Mouse (Mus musculus) liver, adult 2 months (tissue): Measurements from ENCODE around the gene Ecpas. TPM values are rescaled to one million over a fixed set of nuclear protein-coding genes. Genes with fewer than 3 reads are reported as not detected.
A peak's percentile ranks its signal among the peaks of the same experiment; 100 is the strongest.

Experiments used
- DNase-seq: peaks from one replicate; pipeline ENCODE4 v3.0.0-alpha.2; 2011; ENCODE audit warnings: low read depth, low spot score; ENCODE audit errors: extremely low read depth
- H3K27ac ChIP-seq: fragments of 200-500 bp; replicated peaks from 2 replicates; pipeline ENCODE4 v1.5.1; 2012; ENCODE audit warnings: low read depth, mild to moderate bottlenecking, control low read depth, inconsistent platforms, low read length; ENCODE audit not compliant: insufficient read depth
- H3K27me3 ChIP-seq: fragments of 200-500 bp; 2 replicates; pipeline ENCODE4 v1.6.1; 2012; ENCODE audit warnings: mild to moderate bottlenecking, moderate library complexity, low read length, inconsistent platforms; ENCODE audit not compliant: control insufficient read depth, insufficient read depth
- H3K36me3 ChIP-seq: fragments of 200-500 bp; 2 replicates; pipeline ENCODE4 v1.6.1; 2012; ENCODE audit warnings: low read length, inconsistent platforms; ENCODE audit not compliant: control insufficient read depth, insufficient read depth
- H3K4me1 ChIP-seq: fragments of 200-500 bp; 2 replicates; pipeline ENCODE4 v1.6.1; 2011; ENCODE audit warnings: low read length; ENCODE audit not compliant: control insufficient read depth, insufficient read depth
- H3K4me3 ChIP-seq: fragments of 200-500 bp; 2 replicates; pipeline ENCODE4 v1.5.1; 2011; ENCODE audit warnings: low read depth, mild to moderate bottlenecking, control low read depth, low read length, moderate library complexity; ENCODE audit not compliant: insufficient read depth
- H3K79me2 ChIP-seq: fragments of 200-500 bp; 2 replicates; pipeline ENCODE4 v1.6.1; 2012; ENCODE audit warnings: inconsistent platforms, mild to moderate bottlenecking, low read length, moderate library complexity; ENCODE audit not compliant: control insufficient read depth, insufficient read depth
- H3K9ac ChIP-seq: fragments of 200-500 bp; 2 replicates; pipeline ENCODE4 v1.6.1; 2012; ENCODE audit warnings: low read depth, mild to moderate bottlenecking, control low read depth, inconsistent platforms, low read length
- CTCF ChIP-seq: fragments of 200-500 bp; IDR thresholded peaks from 2 replicates; pipeline ENCODE4 v1.5.1; 2011; ENCODE audit warnings: low read depth, low read length, control low read depth
- POLR2A ChIP-seq: fragments of 200-500 bp; IDR thresholded peaks from 2 replicates; pipeline ENCODE4 v1.6.1; 2011; ENCODE audit warnings: low read length, control low read depth; ENCODE audit not compliant: insufficient read depth; ENCODE audit errors: extremely low read depth
- WGBS: fragments of 180-500 bp; shearing (Covaris S2); methylation state at CpG from one replicate; pipeline ENCODE4 v1.1.7; 2018; 5-methylcytosine and 5-hydroxymethylcytosine counted together
- polyA plus RNA-seq: library from polyadenylated mRNA; depleted of rRNA; stranded (reverse); fragments of >200 nt; gene quantifications from 2 replicates; pipeline ENCODE4 v1.2.3, GENCODE M21; 2012
- total RNA-seq: library from RNA; depleted of rRNA; stranded (reverse); fragments of >200 nt; gene quantifications from 2 replicates; pipeline ENCODE4 v1.2.3, GENCODE M21; 2014

The Ecpas gene
- total and polyA plus RNA-seq, 2 experiments, result 10.8 to 53.3 TPM

GRCm38 (mm10) chr4:58934308-58934707, 21.8 kb upstream of the Ecpas start:
- TF ChIP-seq CTCF, result no peak
- no peak for TF ChIP-seq POLR2A
- Histone ChIP-seq H3K36me3 (no peaks in the 10 kb centered on the region), H3K4me3 (no peak overlapping the region), H3K4me1 (peaks cover 4% of the 10 kb centered on the region), H3K27ac (no peak overlapping the region), H3K79me2 (no peaks in the 10 kb centered on the region), H3K9ac (no peak overlapping the region), H3K27me3 (no peaks in the 10 kb centered on the region)
- no peak for DNase-seq
- WGBS, result 79% methylated on average over 4 of the region's 4 CpGs

- 74% methylated on average over 6 of the region's 6 CpGs for WGBS
- H3K36me3 ChIP-seq, result no peaks in the 10 kb centered on the region
- no peak for TF ChIP-seq CTCF
- no peak for TF ChIP-seq POLR2A
These were observed 20.0 kb upstream of the Ecpas start for GRCm38 (mm10) chr4:58932541-58932940.

GRCm38 (mm10) chr4:58927661-58928060, 15.1 kb upstream of the Ecpas start:
- Histone ChIP-seq H3K9ac (no peak overlapping the region), H3K36me3 (no peaks in the 10 kb centered on the region), H3K4me1 (no peaks in the 10 kb centered on the region), H3K27ac (no peak overlapping the region), H3K79me2 (no peaks in the 10 kb centered on the region), H3K27me3 (no peaks in the 10 kb centered on the region), H3K4me3 (no peak overlapping the region)
- 72% methylated on average over 3 of the region's 3 CpGs for WGBS
- peak; percentile 33; the same call in 1 of the 2 replicates for TF ChIP-seq CTCF
- no peak for TF ChIP-seq POLR2A
- DNase-seq, result no peak

More at GRCm38 (mm10) chr4:58932541-58932940, 20.0 kb upstream of the Ecpas start:
- H3K79me2 ChIP-seq, result no peaks in the 10 kb centered on the region
- H3K9ac ChIP-seq, result no peak overlapping the region
- peaks cover 4% of the 10 kb centered on the region for H3K4me1 ChIP-seq
- no peak overlapping the region for H3K4me3 ChIP-seq
- no peaks in the 10 kb centered on the region for H3K27me3 ChIP-seq
- DNase-seq, result peak; percentile 60
- H3K27ac ChIP-seq, result no peak overlapping the region

- no peak overlapping the region for H3K4me3 ChIP-seq
- no peaks in the 10 kb centered on the region for H3K27me3 ChIP-seq
- no peak for DNase-seq
- H3K27ac ChIP-seq, result no peak overlapping the region
- H3K4me1 ChIP-seq, result no peaks in the 10 kb centered on the region
- WGBS, result 35% methylated on average over 2 of the region's 2 CpGs
- H3K36me3 ChIP-seq, result no peaks in the 10 kb centered on the region
- H3K79me2 ChIP-seq, result no peaks in the 10 kb centered on the region
- TF ChIP-seq POLR2A (no peak), CTCF (no peak)
- no peak overlapping the region for H3K9ac ChIP-seq
These were observed 13.6 kb upstream of the Ecpas start for GRCm38 (mm10) chr4:58926120-58926519.

GRCm38 (mm10) chr4:58925664-58926063, 13.1 kb upstream of the Ecpas start:
- H3K79me2 ChIP-seq, result no peaks in the 10 kb centered on the region
- no peak overlapping the region for H3K9ac ChIP-seq
- 72% methylated on average over 5 of the region's 5 CpGs for WGBS
- no peak overlapping the region for H3K4me3 ChIP-seq
- no peak overlapping the region for H3K27ac ChIP-seq
- H3K36me3 ChIP-seq, result no peaks in the 10 kb centered on the region
- no peaks in the 10 kb centered on the region for H3K4me1 ChIP-seq
- DNase-seq, result no peak
- H3K27me3 ChIP-seq, result no peaks in the 10 kb centered on the region
- TF ChIP-seq POLR2A, result no peak
- TF ChIP-seq CTCF, result no peak

- Histone ChIP-seq H3K27me3 (no peaks in the 10 kb centered on the region), H3K27ac (no peak overlapping the region), H3K4me1 (no peaks in the 10 kb centered on the region), H3K4me3 (no peak overlapping the region), H3K79me2 (no peaks in the 10 kb centered on the region), H3K9ac (no peak overlapping the region), H3K36me3 (no peaks in the 10 kb centered on the region)
- 84% methylated on average over 2 of the region's 2 CpGs for WGBS
- DNase-seq, result no peak
- TF ChIP-seq POLR2A (no peak), CTCF (no peak)
These were observed 11.4 kb upstream of the Ecpas start for GRCm38 (mm10) chr4:58923933-58924332.
